Mouse (Mus musculus): ENCODE results near the gene Gfra1. TPM values are rescaled to one million over a fixed set of nuclear protein-coding genes. Genes with fewer than 3 reads are reported as not detected.

Gfra1 gene
- total RNA-seq, 1 experiment from 2014 or later = not detected

DNA sequence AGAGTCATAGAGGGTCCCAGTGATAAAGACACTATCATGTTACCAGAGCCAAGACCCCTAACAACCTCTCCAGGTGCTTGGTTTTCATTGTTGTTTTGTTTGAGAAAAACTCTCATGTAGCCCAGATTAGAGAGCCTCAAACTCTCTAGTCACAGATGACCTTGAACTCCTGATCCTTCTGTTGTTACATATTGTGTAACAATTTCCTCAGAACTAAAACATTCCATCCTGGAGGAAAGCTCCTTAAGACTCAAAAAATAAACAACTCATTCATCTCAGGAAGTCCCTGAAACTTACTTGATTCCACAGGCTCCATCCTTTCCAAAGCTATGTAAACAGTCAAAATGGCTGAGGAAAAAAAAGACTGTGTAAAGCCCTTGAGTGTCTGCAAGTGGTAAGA, 49.0 kb downstream of the Gfra1 start:
- ATAC-seq (replicated peaks; ENCODE audit: insufficient number of reproducible peaks, low FRiP score, low TSS enrichment, poor library complexity, severe bottlenecking) = no peak

DNA sequence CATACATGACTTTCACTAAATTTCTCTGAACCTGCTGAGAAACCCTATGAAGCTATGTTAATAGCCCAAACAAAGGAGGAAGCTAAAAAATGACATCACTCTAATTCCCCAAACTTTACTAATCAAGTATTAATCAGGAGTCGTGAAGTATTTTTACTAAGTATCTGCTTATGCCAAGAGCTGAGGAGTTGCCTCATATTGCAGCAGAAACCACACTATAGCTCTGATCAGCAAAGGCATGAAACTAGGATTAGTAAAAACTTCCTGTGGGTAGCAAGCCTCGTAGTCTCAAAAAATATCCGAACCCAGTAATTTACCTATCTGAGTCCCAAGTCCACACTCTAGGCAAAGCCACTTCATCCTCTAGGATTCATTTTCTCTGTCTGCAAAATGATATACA, 55.5 kb downstream of the Gfra1 start:
- no peak for ATAC-seq (replicated peaks; ENCODE audit: insufficient number of reproducible peaks, low FRiP score, low TSS enrichment, poor library complexity, severe bottlenecking)

DNA sequence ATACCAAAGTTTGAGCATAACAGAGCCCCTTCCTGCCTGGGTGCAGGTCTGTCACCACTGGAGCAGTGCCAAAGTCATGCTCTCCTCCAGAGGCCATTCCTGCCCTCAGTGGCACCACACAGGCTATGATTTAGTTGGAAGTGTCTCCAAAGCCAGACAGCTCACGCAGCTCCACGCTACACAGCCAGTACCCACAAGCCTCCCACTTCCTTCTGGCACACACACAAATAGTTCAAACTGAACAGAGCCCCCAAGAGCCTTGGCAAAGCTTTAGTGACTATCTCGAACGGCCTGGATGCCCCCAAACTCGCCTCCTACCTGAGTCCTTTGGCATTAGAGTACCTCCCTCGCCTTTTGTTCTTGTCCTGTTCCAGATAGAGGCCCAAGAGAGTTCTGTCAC, 56.5 kb downstream of the Gfra1 start:
- no peak for ATAC-seq (replicated peaks; ENCODE audit: insufficient number of reproducible peaks, low FRiP score, low TSS enrichment, poor library complexity, severe bottlenecking)

DNA sequence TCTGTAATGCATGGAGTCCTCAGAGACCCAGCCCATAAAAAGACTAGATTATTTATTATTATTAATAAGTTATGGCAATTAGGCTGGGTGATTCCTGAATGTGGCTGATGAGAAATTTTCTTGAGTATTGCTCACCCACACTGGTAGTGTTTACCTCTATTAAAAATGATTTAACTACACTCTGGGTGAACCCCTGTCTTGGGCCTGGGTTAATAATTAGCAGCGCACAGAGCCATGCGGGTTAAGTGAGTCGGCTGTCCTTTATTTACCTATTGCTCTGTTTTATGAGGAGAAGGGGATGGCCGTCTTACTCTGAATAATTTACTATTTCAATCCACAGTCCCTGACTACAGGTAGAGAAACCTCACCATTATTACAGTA, 59.1 kb downstream of the Gfra1 start:
- no peak for ATAC-seq (replicated peaks; ENCODE audit: insufficient number of reproducible peaks, low FRiP score, low TSS enrichment, poor library complexity, severe bottlenecking)

DNA sequence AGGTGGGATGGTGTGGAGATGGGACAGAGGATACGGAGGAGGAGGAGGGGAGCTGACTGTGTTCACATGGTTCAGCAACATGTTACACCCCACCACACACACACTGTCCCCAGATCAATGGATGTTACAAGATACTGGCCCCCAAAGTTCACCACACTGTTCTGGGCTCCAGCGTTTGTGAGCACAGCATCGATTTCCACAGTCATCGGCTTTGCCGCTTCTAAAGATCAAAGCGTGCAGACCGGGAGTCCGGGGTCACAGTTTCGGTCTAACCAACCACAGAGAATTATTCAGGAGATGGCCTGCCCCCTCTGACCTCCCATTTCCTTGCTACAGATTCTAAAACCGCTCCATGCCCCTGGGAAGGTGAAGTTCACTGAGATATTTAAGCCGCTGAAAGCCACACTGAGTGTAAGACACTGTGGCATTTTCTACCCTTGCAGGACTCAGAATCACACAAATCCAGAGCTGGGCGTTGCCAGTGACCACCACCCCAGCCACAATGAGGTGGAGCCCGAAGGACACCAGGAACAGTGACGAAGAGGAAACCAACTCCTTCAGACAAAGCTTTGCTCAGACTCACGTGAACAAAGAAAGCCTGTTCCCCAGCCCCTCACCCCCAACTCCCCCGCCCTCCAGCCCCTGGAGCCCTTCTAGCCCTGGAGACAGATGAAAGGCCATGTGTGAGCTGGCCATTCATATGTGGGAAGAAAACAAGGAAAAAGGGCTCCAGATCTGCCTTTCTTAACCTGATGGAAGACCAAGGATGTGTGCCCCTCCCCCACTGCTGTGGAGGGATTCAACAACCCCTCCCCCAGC, 59.7 kb downstream of the Gfra1 start:
- ATAC-seq (replicated peaks; ENCODE audit: insufficient number of reproducible peaks, low FRiP score, low TSS enrichment, poor library complexity, severe bottlenecking) = no peak

DNA sequence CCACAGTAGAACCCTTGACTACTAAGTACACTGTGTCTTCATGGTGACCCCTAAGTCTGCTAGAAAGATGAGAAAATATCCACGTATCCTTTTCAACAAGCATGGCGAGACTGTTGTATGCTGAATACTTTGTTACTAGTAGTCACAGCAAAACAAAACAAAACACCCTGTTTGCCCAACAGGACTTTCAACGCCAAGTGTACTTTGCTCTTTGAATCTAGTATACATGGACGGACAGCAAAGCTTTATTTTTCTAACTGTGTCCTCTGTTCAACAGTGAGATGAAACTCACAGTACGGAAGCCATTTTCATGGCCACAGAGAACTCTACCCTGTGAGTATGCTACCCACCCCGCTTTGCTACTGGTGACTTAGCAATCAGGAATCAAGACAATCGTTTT, 62.6 kb downstream of the Gfra1 start:
- no peak for ATAC-seq (replicated peaks; ENCODE audit: insufficient number of reproducible peaks, low FRiP score, low TSS enrichment, poor library complexity, severe bottlenecking)

DNA sequence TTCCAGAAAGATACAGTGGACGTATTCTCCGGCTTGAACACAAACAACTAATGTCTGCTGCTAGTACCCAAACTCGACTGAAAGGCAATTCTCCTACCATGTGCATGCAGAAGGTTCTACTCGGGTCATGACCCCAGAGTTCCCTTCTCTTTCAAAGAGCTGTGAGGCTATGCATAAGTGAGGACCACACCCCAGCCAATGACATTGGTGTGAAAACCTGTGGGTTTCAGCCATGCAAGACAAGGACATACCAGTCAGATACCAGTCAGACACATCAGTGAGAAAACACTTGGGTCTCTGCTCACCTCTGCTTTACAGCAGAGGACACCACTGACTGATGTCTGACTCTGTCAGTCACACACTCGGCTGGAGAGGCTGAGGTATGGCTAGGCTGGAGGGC, 63.9 kb downstream of the Gfra1 start:
- ATAC-seq (replicated peaks; ENCODE audit: insufficient number of reproducible peaks, low FRiP score, low TSS enrichment, poor library complexity, severe bottlenecking) = no peak

DNA sequence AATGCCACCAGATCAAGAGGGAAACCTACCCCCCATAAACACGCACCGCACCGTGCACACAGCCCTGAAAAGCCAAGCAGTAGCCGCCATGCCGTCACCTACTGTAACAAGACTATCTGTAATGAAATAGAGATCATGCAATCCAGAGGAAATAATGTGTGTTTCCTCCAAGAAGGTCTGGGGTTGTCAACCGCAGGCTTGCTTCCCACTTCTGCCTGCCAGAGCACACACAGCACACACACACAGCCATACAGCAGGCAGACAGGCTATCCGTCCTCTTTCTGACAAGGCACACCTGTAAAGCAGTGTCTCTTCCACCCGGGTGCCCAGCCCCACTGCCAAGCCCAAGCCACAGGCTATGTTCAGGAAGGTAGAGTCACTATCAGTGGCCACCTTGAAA, 66.2 kb downstream of the Gfra1 start:
- no peak for ATAC-seq (replicated peaks; ENCODE audit: insufficient number of reproducible peaks, low FRiP score, low TSS enrichment, poor library complexity, severe bottlenecking)

DNA sequence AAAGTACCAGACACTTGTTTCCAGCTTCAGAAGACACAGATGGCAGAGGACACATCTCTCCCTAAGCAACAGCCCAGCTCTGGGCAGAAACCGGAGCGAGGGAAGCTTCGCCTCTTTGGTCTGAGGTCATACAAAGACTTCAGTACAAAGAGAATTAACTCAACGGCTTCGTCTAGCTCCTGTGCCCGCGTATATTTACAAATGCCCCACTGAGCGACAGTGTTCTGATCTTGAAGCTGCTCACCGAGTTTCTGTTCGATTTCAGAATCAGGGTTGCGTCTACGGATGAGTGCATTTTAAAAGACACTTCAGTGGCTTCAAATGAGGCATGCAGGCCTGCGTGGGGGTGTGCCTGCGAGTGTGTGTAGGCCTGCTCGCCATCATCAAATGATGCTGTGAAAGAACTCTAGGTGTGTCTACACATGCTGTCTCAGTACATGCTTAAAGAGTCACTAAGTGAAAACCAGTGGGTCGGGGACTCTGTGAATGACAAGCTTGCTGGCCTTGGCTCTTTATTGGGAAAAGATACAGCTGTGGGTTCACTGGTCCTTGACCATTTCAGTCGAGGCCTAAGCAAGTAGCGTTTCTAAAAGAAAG, 66.8 kb downstream of the Gfra1 start:
- ATAC-seq (replicated peaks; ENCODE audit: insufficient number of reproducible peaks, low FRiP score, low TSS enrichment, poor library complexity, severe bottlenecking) = no peak

DNA sequence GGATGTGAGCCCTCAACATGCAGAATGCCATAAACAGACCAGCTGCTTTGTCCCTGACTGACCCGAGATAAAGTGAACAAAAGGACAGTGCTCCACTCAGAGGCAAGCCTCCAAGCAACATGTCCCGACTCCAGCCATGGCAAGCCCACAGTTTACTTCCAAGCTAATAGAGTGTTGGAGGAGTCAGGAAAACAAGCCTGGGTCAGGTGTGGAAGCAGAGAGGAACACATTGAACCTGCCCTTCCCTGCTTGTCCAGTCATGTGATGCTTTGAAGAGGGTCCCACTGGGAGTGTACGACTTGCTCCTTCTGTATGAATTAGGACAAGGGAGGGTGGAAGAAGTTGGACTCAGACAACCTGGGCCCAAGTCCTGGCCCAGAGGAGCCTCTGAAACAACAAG, 72.4 kb downstream of the Gfra1 start:
- ATAC-seq (replicated peaks; ENCODE audit: insufficient number of reproducible peaks, low FRiP score, low TSS enrichment, poor library complexity, severe bottlenecking) = no peak

DNA sequence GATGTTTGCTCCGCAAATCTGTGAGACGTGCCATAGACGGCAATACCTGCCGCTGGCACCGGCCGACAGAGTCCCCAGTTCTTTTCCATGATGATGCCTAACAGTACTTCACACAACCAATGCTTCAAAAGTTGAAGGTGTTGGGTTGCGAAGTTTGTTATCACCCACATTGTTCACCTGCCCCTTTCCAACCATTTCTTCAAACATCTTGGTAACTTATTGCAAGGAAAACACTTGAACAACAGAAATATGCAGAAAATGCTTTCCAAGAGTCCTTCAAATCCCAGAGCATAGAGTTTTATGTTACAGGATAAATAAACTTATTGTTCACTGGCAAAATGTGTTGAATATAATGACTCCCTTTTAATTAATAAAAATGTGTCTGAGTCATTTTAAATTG, 73.2 kb downstream of the Gfra1 start:
- ATAC-seq (replicated peaks; ENCODE audit: insufficient number of reproducible peaks, low FRiP score, low TSS enrichment, poor library complexity, severe bottlenecking) = no peak

DNA sequence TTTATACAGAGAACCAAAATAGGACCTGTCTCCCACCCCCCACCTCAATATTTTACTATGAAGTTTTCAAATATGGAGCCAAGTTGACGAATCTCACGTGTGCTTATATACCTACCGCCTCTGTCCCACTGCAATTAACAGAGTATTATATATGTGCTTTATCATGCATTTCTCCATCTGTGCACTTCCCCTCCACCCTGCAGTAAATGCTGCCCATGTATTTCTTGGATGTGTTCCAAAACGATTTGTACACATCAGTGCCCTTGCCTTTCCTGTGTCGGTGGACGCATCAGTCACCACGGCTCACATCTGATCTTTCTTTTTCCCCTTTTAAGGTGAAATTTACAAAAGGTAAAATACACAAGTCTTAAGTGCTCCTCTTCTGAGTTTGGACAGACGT, 77.7 kb downstream of the Gfra1 start:
- ATAC-seq (replicated peaks; ENCODE audit: insufficient number of reproducible peaks, low FRiP score, low TSS enrichment, poor library complexity, severe bottlenecking) = no peak

DNA sequence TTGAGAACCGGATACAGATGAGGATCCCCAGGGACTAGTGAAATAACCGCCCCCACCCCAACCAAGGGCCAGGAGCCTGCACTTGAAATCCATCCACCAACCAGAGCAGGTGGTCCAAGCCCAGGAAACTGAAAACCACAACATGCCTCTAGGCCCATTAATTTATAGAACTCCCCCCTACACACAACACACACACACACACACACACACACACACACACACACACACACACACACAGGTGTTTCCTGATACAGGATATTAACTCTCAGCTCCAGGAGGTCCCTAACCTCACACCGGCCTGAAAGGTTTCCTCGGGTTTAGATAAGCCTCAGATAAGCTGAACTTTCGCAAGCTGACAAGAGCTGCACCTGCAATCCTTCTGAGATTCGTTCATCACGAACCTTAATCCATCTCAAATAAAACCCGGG, 79.0 kb downstream of the Gfra1 start:
- no peak for ATAC-seq (replicated peaks; ENCODE audit: insufficient number of reproducible peaks, low FRiP score, low TSS enrichment, poor library complexity, severe bottlenecking)

DNA sequence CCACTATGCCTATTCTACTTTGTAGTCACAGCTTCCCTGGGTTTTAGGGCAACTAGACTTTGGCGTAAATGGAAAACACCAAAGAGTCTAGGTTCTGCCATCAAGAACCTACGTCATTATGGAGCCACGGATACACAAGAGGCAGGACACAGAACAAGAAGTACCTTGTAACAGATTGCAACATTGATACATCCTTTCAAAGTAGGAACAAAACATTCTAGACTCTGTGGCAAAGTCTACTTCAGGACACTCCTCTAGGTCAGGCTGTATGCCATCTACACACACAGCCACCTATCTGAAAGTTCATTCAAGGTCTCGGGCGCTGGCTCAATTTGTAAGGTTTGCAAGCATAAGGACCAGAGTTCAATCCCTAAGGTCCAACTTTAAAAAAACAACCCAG, 81.1 kb downstream of the Gfra1 start:
- ATAC-seq (replicated peaks; ENCODE audit: insufficient number of reproducible peaks, low FRiP score, low TSS enrichment, poor library complexity, severe bottlenecking) = no peak

DNA sequence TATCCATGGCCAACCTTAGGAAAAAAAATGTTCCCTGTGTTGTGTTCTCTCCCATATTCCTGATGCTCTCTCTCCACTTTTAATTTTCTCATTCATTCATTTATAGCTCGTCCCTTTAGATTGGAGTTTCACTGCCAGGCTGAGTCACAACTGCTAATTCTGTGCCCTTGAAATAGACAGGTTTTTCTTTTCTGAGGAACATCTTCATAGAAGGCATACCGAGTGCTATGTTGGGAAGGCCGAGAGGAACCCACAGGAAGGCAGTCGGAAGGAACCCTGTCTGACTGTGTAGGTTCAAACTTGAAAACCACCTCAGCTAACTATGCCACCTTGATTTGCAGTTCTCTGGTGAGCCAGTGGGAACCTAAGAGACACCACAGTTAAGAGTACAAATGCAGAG, 81.6 kb downstream of the Gfra1 start:
- no peak for ATAC-seq (replicated peaks; ENCODE audit: insufficient number of reproducible peaks, low FRiP score, low TSS enrichment, poor library complexity, severe bottlenecking)

DNA sequence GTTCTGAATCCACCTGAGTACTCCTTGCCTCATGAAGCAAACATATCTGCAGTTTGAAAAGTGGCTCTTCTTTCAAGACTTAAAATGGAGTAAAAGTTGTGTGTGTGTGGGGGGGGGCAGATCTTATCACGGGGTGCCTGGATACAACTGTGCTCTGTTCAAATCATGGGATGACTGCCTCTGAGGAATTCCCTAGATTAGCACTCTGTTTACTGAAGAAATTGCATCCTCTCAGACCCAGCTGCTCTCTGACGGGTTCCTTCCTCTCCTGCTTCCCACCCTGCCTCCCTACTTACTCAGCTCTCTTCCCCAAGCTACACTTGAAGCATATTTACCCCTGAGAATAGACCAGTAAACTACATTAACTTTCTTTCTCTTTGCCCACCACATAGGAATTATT, 87.2 kb downstream of the Gfra1 start:
- ATAC-seq (replicated peaks; ENCODE audit: insufficient number of reproducible peaks, low FRiP score, low TSS enrichment, poor library complexity, severe bottlenecking) = no peak

DNA sequence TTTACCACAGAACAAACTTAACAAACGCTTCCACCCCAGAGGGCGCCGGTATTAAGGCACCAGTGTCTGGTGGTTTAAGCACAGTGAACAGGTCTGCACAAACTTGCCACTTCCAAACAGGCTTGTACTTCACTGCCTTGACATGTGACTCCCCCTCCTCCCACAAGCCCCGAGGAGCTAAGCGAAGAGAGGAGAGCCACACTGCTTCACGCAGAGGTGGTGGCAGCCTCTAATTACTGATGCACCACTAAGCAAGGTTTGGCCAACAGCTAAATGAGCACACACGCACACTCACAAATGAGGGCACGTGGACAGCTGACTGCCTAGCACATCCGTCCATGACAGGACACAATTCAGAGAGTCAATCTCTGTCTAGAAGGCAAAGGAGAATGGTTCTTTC, 91.0 kb downstream of the Gfra1 start:
- ATAC-seq (replicated peaks; ENCODE audit: insufficient number of reproducible peaks, low FRiP score, low TSS enrichment, poor library complexity, severe bottlenecking) = no peak

DNA sequence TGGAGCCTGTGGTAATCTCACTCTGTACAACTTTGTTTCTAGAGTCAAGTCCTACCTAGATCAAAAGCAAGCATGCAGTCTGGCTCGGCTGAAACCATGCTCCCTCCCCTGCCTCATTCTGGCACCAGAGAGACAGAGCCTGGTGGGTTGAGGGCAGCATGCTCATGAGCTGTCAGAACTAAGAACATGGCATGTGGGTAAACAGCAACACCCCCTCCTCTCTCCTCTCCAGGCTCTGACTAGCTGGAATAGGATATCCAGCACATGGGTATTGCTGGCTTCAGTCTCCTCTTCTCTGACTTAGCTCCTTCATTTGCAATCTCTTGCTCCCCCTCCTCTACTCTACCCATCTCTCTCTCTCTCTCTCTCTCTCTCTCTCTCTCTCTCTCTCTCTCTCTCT, 94.7 kb downstream of the Gfra1 start:
- ATAC-seq (replicated peaks; ENCODE audit: insufficient number of reproducible peaks, low FRiP score, low TSS enrichment, poor library complexity, severe bottlenecking) = no peak

DNA sequence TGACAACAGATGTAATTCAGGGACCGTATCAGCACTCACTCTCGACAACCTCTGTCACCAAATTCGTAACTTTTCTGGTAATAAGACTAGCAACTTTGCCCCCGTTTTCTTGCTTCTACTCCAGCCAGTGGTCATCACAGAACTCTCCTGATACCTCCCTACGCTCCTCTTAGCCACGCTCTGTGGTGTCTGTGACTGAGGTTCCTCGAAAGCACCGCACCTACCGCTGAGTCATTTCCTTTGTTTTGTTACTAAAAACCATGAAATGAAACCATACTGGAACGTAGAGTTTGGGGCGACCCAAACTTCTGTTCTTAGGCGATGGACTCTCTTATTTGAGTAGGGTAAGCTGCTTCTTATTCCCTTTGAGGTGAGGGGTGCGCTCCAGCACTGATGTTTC, 97.6 kb downstream of the Gfra1 start:
- no peak for ATAC-seq (replicated peaks; ENCODE audit: insufficient number of reproducible peaks, low FRiP score, low TSS enrichment, poor library complexity, severe bottlenecking)

DNA sequence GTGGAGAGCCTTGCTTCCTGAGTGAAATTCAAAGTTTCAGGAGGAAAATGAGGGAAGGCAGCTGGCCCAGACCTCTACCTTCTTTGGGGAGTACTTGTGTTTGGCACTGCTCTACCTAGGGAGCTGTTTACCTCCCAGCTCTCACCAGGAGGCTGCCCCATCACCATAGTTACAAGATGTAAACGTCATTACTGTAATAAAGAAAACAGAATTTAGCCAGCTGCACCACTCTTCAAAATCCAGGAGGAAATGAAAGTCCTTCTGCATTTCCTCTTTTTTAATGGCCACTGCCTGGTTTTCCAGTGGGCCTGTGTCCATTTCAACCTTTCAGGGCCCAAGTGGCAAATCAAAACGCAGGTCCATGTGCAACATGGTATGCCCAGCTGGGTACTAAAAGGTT, 101.8 kb downstream of the Gfra1 start:
- no peak for ATAC-seq (replicated peaks; ENCODE audit: insufficient number of reproducible peaks, low FRiP score, low TSS enrichment, poor library complexity, severe bottlenecking)

Data from monocyte, adult 5-6 weeks (primary cell).